Mouse (Mus musculus) CH12.LX (cell line): ENCODE measurements around the gene Bak1. TPM values are rescaled to one million over a fixed set of nuclear protein-coding genes. Genes with fewer than 3 reads are reported as not detected.

Source experiments
- DNase-seq: peaks from one replicate; pipeline ENCODE4 v3.0.0-alpha.2; 2013; ENCODE audit errors: extremely low read depth
- H3K27ac ChIP-seq: 2 replicates; pipeline ENCODE4 v1.5.1; 2012; ENCODE audit warnings: low read depth, mild to moderate bottlenecking, control low read depth, moderate library complexity; ENCODE audit not compliant: insufficient read depth
- H3K27me3 ChIP-seq: replicated peaks from 2 replicates; pipeline ENCODE3; 2012; ENCODE audit warnings: inconsistent platforms
- H3K36me3 ChIP-seq, 2 experiments: replicated peaks in 1 of 2; 2 replicates each; pipeline versions ENCODE3 to v1.6.1; 2012; ENCODE audit warnings: inconsistent platforms in 1 of 2, low read length in 1 of 2, mild to moderate bottlenecking in 1 of 2, mixed read lengths in 1 of 2, moderate library complexity in 1 of 2; ENCODE audit not compliant: control insufficient read depth in 1 of 2, insufficient read depth in 1 of 2
- H3K4me1 ChIP-seq, 2 experiments: 2 replicates each; pipeline ENCODE4 v1.6.1; 2012; ENCODE audit warnings: inconsistent platforms in 1 of 2, moderate library complexity in 1 of 2; ENCODE audit not compliant: insufficient read depth in 2 of 2, control insufficient read depth in 1 of 2
- H3K4me2 ChIP-seq: 2 replicates; pipeline ENCODE4 v1.6.1; 2012; ENCODE audit warnings: low read depth, mild to moderate bottlenecking, control low read depth; ENCODE audit not compliant: poor library complexity, insufficient read depth, severe bottlenecking
- H3K4me3 ChIP-seq, 3 experiments: fragments of 150-350 bp in 1 of 3; sonication (generic) in 1 of 3; replicated peaks in 1 of 3; 2 replicates each; pipeline versions ENCODE3 to v1.5.1; 2011 to 2012; ENCODE audit warnings: low read depth in 2 of 3, low read length in 2 of 3, mild to moderate bottlenecking in 2 of 3, moderate library complexity in 2 of 3, control low read depth in 1 of 3, improper control_type of control experiment in 1 of 3, inconsistent platforms in 1 of 3, mixed read lengths in 1 of 3; ENCODE audit not compliant: poor library complexity in 1 of 3
- H3K79me2 ChIP-seq: replicated peaks from 2 replicates; pipeline ENCODE4 v1.6.1; 2012; ENCODE audit warnings: mild to moderate bottlenecking, moderate library complexity; ENCODE audit not compliant: control insufficient read depth, poor library complexity, insufficient read depth, severe bottlenecking; ENCODE audit errors: extremely low read depth
- H3K9ac ChIP-seq: 2 replicates; pipeline ENCODE4 v1.6.1; 2012; ENCODE audit warnings: low read depth, mild to moderate bottlenecking, control low read depth, moderate library complexity; ENCODE audit not compliant: insufficient read depth
- H3K9me3 ChIP-seq: replicated peaks from 2 replicates; pipeline ENCODE3; 2012; ENCODE audit warnings: low read length, inconsistent platforms, mixed read lengths
- BHLHE40 ChIP-seq: IDR thresholded peaks from 2 replicates; pipeline ENCODE4 v1.6.1; 2011; ENCODE audit warnings: mild to moderate bottlenecking, low read depth, low read length, improper control_type of control experiment
- CHD2 ChIP-seq: IDR thresholded peaks from 2 replicates; pipeline ENCODE4 v1.6.1; 2011; ENCODE audit warnings: low read length, improper control_type of control experiment
- CTCF ChIP-seq, 2 experiments: IDR thresholded peaks in 1 of 2; conservative IDR thresholded peaks in 1 of 2; 2 replicates each; pipeline ENCODE4 v1.5.1; 2011 to 2012; ENCODE audit warnings: low read depth in 2 of 2, low read length in 2 of 2, improper control_type of control experiment in 1 of 2, inconsistent platforms in 1 of 2, mild to moderate bottlenecking in 1 of 2, moderate library complexity in 1 of 2
- ELF1 ChIP-seq: IDR thresholded peaks from 2 replicates; pipeline ENCODE4 v1.6.1; 2014; ENCODE audit warnings: low read depth, mild to moderate bottlenecking, inconsistent platforms, low read length, improper control_type of control experiment
- EP300 ChIP-seq: IDR thresholded peaks from 2 replicates; pipeline ENCODE4 v1.6.1; 2011; ENCODE audit warnings: low read length, improper control_type of control experiment
- HCFC1 ChIP-seq: IDR thresholded peaks from 2 replicates; pipeline ENCODE4 v1.6.1; 2012; ENCODE audit warnings: low read depth, mild to moderate bottlenecking, inconsistent platforms, low read length, improper control_type of control experiment
- IRF4 ChIP-seq: IDR thresholded peaks from 2 replicates; pipeline ENCODE4 v1.6.1; 2014; ENCODE audit warnings: low read depth, mild to moderate bottlenecking, inconsistent platforms, low read length, improper control_type of control experiment
- KAT2A ChIP-seq: IDR thresholded peaks from 2 replicates; pipeline ENCODE4 v1.6.1; 2012; ENCODE audit warnings: low read length, improper control_type of control experiment, inconsistent platforms; ENCODE audit not compliant: insufficient replicate concordance
- MAFK ChIP-seq: IDR thresholded peaks from 2 replicates; pipeline ENCODE4 v1.6.1; 2011; ENCODE audit warnings: low read length, improper control_type of control experiment; ENCODE audit not compliant: insufficient replicate concordance
- MAX ChIP-seq: IDR thresholded peaks from 2 replicates; pipeline ENCODE4 v1.6.1; 2011; ENCODE audit warnings: low read length, improper control_type of control experiment
- MAZ ChIP-seq: IDR thresholded peaks from 2 replicates; pipeline ENCODE4 v1.6.1; 2012; ENCODE audit warnings: low read depth, mild to moderate bottlenecking, inconsistent platforms, low read length, improper control_type of control experiment, moderate library complexity
- MXI1 ChIP-seq: IDR thresholded peaks from 2 replicates; pipeline ENCODE4 v1.6.1; 2011; ENCODE audit warnings: mild to moderate bottlenecking, low read depth, low read length, improper control_type of control experiment
- NELFE ChIP-seq: IDR thresholded peaks from 2 replicates; pipeline ENCODE4 v1.6.1; 2011; ENCODE audit warnings: low read depth, low read length, improper control_type of control experiment
- NRF1 ChIP-seq: IDR thresholded peaks from 2 replicates; pipeline ENCODE4 v1.6.1; 2014; ENCODE audit warnings: low read depth, mild to moderate bottlenecking, inconsistent platforms, low read length, improper control_type of control experiment, moderate library complexity
- PAX5 ChIP-seq: IDR thresholded peaks from 2 replicates; pipeline ENCODE4 v1.6.1; 2012; ENCODE audit warnings: low read length, inconsistent platforms, mixed read lengths
- POLR2A ChIP-seq: IDR thresholded peaks from 2 replicates; pipeline ENCODE4 v1.6.1; 2011; ENCODE audit warnings: low read depth, mild to moderate bottlenecking, improper control_type of control experiment, low read length
- POLR2AphosphoS2 ChIP-seq: IDR thresholded peaks from 2 replicates; pipeline ENCODE4 v1.6.1; 2011; ENCODE audit warnings: low read depth, low read length, improper control_type of control experiment
- RAD21 ChIP-seq: IDR thresholded peaks from 2 replicates; pipeline ENCODE4 v1.6.1; 2011; ENCODE audit warnings: low read depth, mild to moderate bottlenecking, low read length, improper control_type of control experiment, moderate library complexity
- RCOR1 ChIP-seq: conservative IDR thresholded peaks from 2 replicates; pipeline ENCODE4 v1.6.1; 2012; ENCODE audit warnings: low read depth, mild to moderate bottlenecking, inconsistent platforms, low read length, improper control_type of control experiment
- SIN3A ChIP-seq: IDR thresholded peaks from 2 replicates; pipeline ENCODE4 v1.6.1; 2012; ENCODE audit warnings: low read length, improper control_type of control experiment, inconsistent platforms
- TBP ChIP-seq: conservative IDR thresholded peaks from 2 replicates; pipeline ENCODE4 v1.6.1; 2011; ENCODE audit warnings: low read depth, low read length, improper control_type of control experiment
- TCF12 ChIP-seq: IDR thresholded peaks from 2 replicates; pipeline ENCODE4 v1.6.1; 2014; ENCODE audit warnings: low read depth, mild to moderate bottlenecking, inconsistent platforms, low read length, improper control_type of control experiment
- USF1 ChIP-seq: IDR thresholded peaks from 2 replicates; pipeline ENCODE4 v1.6.1; 2014; ENCODE audit warnings: low read depth, mild to moderate bottlenecking, inconsistent platforms, low read length, improper control_type of control experiment
- ZMIZ1 ChIP-seq: IDR thresholded peaks from 2 replicates; pipeline ENCODE4 v1.6.1; 2012; ENCODE audit warnings: low read depth, mild to moderate bottlenecking, inconsistent platforms, low read length, improper control_type of control experiment
- dilution Hi-C: fragments of 300-500 bp; cut with MboI; formaldehyde crosslinking; loops from 2 replicates; pipeline ENCODE4 v1.14.3; 2020; ENCODE audit warnings: low sequenced_read_pairs; ENCODE audit not compliant: extremely low pct_unique_long_range_greater_than_20kb, extremely low pct_ligation_motif_present
- in situ Hi-C: fragments of 300-500 bp; cut with MboI; formaldehyde crosslinking; loops from 3 replicates; pipeline ENCODE4 v1.14.3; 2019; ENCODE audit warnings: low sequenced_read_pairs, low pct_ligation_motif_present, low pct_unique_long_range_greater_than_20kb, mixed read lengths
- polyA plus RNA-seq: library from polyadenylated mRNA; unstranded; fragments of >175 nt; gene quantifications from 2 replicates; pipeline ENCODE4 v1.2.1, GENCODE M21; 2012; ENCODE audit warnings: low read depth; ENCODE audit not compliant: insufficient read length
- total RNA-seq, 2 experiments: library from RNA; depleted of rRNA; stranded (reverse); fragments of 300-350 nt in 1 of 2; fragments of >200 nt in 1 of 2; gene quantifications; 2 replicates each; pipeline ENCODE4 v1.2.3; 2012 to 2014

Bak1 gene
- total and polyA plus RNA-seq, 3 experiments: 57.3 to 140 (median 61.8) TPM

DNA sequence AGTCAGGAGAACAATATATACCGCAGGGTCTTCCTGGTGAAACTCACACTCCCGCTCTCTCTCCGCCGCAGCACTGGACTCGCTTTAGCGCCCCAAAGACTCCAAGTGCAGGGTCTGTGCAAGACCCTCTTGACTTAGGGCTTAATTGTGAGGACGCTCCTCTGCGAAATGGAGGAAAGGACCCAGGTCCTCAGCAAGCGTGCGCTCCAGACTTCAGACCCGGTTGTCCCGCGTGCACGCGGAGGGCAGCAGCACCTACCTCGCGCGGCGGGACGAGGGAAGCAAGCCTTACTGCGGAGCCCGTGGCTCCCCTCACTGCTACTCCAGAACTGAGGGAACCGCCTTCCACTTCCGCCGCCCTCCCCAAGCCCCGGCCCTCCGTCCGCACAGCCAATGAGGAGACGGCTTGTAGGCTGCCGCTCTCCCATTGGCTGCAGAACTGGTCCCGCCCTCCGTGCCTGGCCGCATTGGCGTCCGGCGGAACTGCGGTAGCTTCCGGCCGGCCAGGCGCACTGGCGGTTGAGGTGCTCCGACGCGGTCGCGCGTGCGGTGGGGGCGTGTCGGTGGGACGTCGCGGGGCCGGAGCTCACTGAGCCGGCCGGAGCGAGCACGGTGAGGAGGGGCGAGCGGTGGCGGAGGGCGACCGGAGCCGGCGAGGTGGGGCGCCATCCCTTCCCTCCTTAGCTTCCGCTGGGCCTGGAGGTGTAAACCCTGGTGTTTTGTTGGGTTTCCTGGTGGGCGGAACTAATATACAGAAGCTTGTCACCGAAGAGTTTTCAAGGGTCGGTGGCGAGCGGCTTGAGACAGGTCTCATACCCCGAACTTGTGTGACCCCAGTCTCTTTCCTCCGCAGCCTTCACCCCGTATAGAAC, 55.9 kb downstream of the Bak1 start, which contains the start of gene Zbtb9:
Gene Zbtb9 (plus strand): TSS at position 465 of the 872 bp plus-strand sequence.
- Histone ChIP-seq H3K9ac (peak within 1 kb of the TSS; percentile 92), H3K27me3 (peaks cover 2% of the 10 kb centered on the region), H3K36me3 (peaks cover 26 to 37% of the 10 kb centered on the region in 2 experiments), H3K9me3 (peaks cover 2% of the 10 kb centered on the region), H3K27ac (peak within 1 kb of the TSS; percentile 36; the same call in 1 of the 2 replicates), H3K79me2 (peaks cover 21% of the 10 kb centered on the region), H3K4me1 (peaks cover 17 to 42% of the 10 kb centered on the region in 2 experiments), H3K4me3 (peak within 1 kb of the TSS; percentile 90 to 95 (median 92)), H3K4me2 (peak within 1 kb of the TSS; percentile 95)
- DNase-seq: peak; percentile 94
- TF ChIP-seq USF1 (no peak), RCOR1 (no peak), POLR2A (peak; percentile 98), TCF12 (peak; percentile 81; the same call in 1 of the 2 replicates), BHLHE40 (peak; percentile 10; the same call in 1 of the 2 replicates), NRF1 (peak; percentile 60), MXI1 (peak; percentile 87), PAX5 (no peak), EP300 (no peak), MAFK (no peak), POLR2AphosphoS2 (peak; percentile 91; the same call in 1 of the 2 replicates), ZMIZ1 (peak; percentile 91), TBP (peak; percentile 71), RAD21 (no peak), MAX (peak; percentile 25; the same call in 1 of the 2 replicates), SIN3A (peak; percentile 58; the same call in 1 of the 2 replicates), CHD2 (peak; percentile 79; the same call in 1 of the 2 replicates), NELFE (peak; percentile 88), HCFC1 (peak; percentile 82), MAZ (peak; percentile 34; the same call in 1 of the 2 replicates), CTCF (conservative IDR thresholded peaks at IDR 0.05 in 1 of 2, IDR thresholded peaks at IDR 0.05 in 1 of 2; ENCODE audit: low read depth in 2 of 2, low read length in 2 of 2) (peak in 1 of 2 experiments; percentile 1; a peak in 1 of 4 replicates), ELF1 (peak; percentile 91), KAT2A (peak; percentile 65; the same call in 1 of the 2 replicates), IRF4 (peak; percentile 14; the same call in 1 of the 2 replicates)
- dilution Hi-C loops (no loop called here), in situ Hi-C loops (no loop called here)
